23 mouse cellular contexts compared by ENCODE assay signal in genomic region chr1:39512183-39512582, GRCm38 (mm10).
"Had no signal": no experiment of that assay in that cellular context is flagged by ENCODE, and none has a peak within 500 bp of the region (broad histone marks: within the 10 kb centered on the region; RNA-seq: fewer than 3 reads in every experiment).

No protein-coding gene starts in this region.

- H3K4me3 ChIP-seq: gastrocnemius, adult 2 months; heart, embryonic 10.5 days; heart, embryonic 12.5 days; hindbrain, embryonic 10.5 days; hindbrain, embryonic 12.5 days; intestine, embryonic 15.5 days; limb, embryonic 13.5 days; limb, embryonic 15.5 days; liver, embryonic 12.5 days had no signal

- H3K4me1 ChIP-seq: hindbrain, embryonic 10.5 days; hindbrain, embryonic 12.5 days; intestine, embryonic 15.5 days; liver, embryonic 12.5 days had no signal

- H3K36me3 ChIP-seq: heart, embryonic 10.5 days; heart, embryonic 12.5 days; hindbrain, embryonic 10.5 days; hindbrain, embryonic 12.5 days; intestine, embryonic 15.5 days; limb, embryonic 13.5 days; limb, embryonic 15.5 days; liver, embryonic 12.5 days had no signal

- H3K27me3 ChIP-seq: heart, embryonic 12.5 days; hindbrain, embryonic 12.5 days; intestine, embryonic 15.5 days; limb, embryonic 13.5 days; limb, embryonic 15.5 days had no signal

- DNase-seq: gastrocnemius, adult 2 months; gastrocnemius, postnatal 10 days; gastrocnemius, postnatal 25 days; heart, adult 18-20 months; heart, postnatal 10 days; heart, postnatal 4 days; kidney, adult 18-20 months; kidney, adult 8-10 months; kidney, postnatal 10 days; kidney, postnatal 25 days; layer of hippocampus, adult 9-11 months; layer of hippocampus, postnatal 36 days; left cerebral cortex, postnatal 4 days had no signal

- H3K9me3 ChIP-seq: heart, embryonic 10.5 days; heart, embryonic 12.5 days; hindbrain, embryonic 10.5 days; hindbrain, embryonic 12.5 days; intestine, embryonic 15.5 days; limb, embryonic 13.5 days; limb, embryonic 15.5 days; liver, embryonic 12.5 days had no signal

- H3K9ac ChIP-seq: heart, embryonic 12.5 days; hindbrain, embryonic 12.5 days; hindbrain, embryonic 14.5 days; intestine, embryonic 15.5 days; limb, embryonic 13.5 days; limb, embryonic 15.5 days; liver, embryonic 12.5 days; liver, embryonic 14.5 days had no signal

- H3K27ac ChIP-seq: gastrocnemius, adult 2 months; heart, embryonic 10.5 days; hindbrain, embryonic 10.5 days; hindbrain, embryonic 12.5 days; hindbrain, embryonic 14.5 days; intestine, embryonic 15.5 days; limb, embryonic 13.5 days; limb, embryonic 15.5 days; liver, embryonic 12.5 days; liver, embryonic 14.5 days had no signal
